Mouse (Mus musculus) liver, postnatal 0 days (tissue): ENCODE measurements at regions not wholly inside any gene's neighbourhood (a gene's known extent, or its start where the extent isn't known, plus 50 kb on each side); places are given as distances from the start of the nearest gene placed in this dataset.

Experiments
- ATAC-seq: fragments of 200-750 bp; cut with Nextera tagmentation; 2 replicates; pipeline ENCODE4 v1.8.0; 2017; ENCODE audit warnings: mild to moderate bottlenecking, moderate library complexity
- DNase-seq: peaks from one replicate; pipeline ENCODE4 v3.0.0-alpha.2; 2016
- H3K27ac ChIP-seq: fragments of 300-500 bp; sonication (generic); 2 replicates; pipeline ENCODE4 v1.5.1; 2014; ENCODE audit warnings: antibody characterized with exemption, moderate library complexity, mild to moderate bottlenecking, low read depth
- H3K27me3 ChIP-seq: fragments of 300-500 bp; sonication (generic); 2 replicates; pipeline ENCODE4 v1.6.1; 2014; ENCODE audit warnings: low read length, control low read depth, mixed read lengths; ENCODE audit not compliant: insufficient read depth
- H3K36me3 ChIP-seq: fragments of 300-500 bp; sonication (generic); replicated peaks from 2 replicates; pipeline ENCODE4 v1.6.1; 2014; ENCODE audit warnings: mild to moderate bottlenecking, control low read depth, low read length, moderate library complexity, mixed read lengths; ENCODE audit not compliant: insufficient read depth
- H3K4me1 ChIP-seq: fragments of 300-500 bp; sonication (generic); 2 replicates; pipeline ENCODE4 v1.6.1; 2014; ENCODE audit warnings: antibody characterized with exemption, mild to moderate bottlenecking, control low read depth; ENCODE audit not compliant: insufficient read depth
- H3K4me2 ChIP-seq: fragments of 300-500 bp; sonication (generic); 2 replicates; pipeline ENCODE4 v1.6.1; 2014; ENCODE audit warnings: low read depth, mild to moderate bottlenecking, low read length, moderate library complexity, mixed read lengths
- H3K4me3 ChIP-seq: fragments of 300-500 bp; sonication (generic); 2 replicates; pipeline ENCODE4 v1.5.1; 2014; ENCODE audit warnings: low read depth, low read length
- H3K9ac ChIP-seq: fragments of 300-500 bp; sonication (generic); replicated peaks from 2 replicates; pipeline ENCODE4 v1.6.1; 2014; ENCODE audit warnings: mild to moderate bottlenecking, moderate library complexity
- H3K9me3 ChIP-seq: fragments of 300-500 bp; sonication (generic); 2 replicates; pipeline ENCODE4 v1.6.1; 2016; ENCODE audit warnings: mild to moderate bottlenecking, control low read depth, low read length, mixed read lengths
- CTCF ChIP-seq: sonication (generic); IDR thresholded peaks from 2 replicates; pipeline ENCODE4 v1.5.1; 2016; ENCODE audit warnings: antibody characterized with exemption, low read depth
- EP300 ChIP-seq: IDR thresholded peaks from 2 replicates; pipeline ENCODE4 v1.6.1; 2016; ENCODE audit warnings: antibody characterized with exemption, low read depth, mild to moderate bottlenecking
- WGBS: fragments of 180-500 bp; shearing (Covaris S2); extraction: QIAGEN DNeasy Blood & Tissue Kit; methylation state at CpG from one replicate; pipeline ENCODE4 v1.1.7; 2014; ENCODE audit not compliant: insufficient replicate concordance; 5-methylcytosine and 5-hydroxymethylcytosine counted together

GRCm38 (mm10) chr1:189079451-189080410, 72.1 kb upstream of the Kctd3 start:
- Histone ChIP-seq H3K36me3 (no peaks in the 10 kb centered on the region), H3K4me3 (no peak overlapping the region), H3K9me3 (no peaks in the 10 kb centered on the region), H3K4me1 (no peaks in the 10 kb centered on the region), H3K27ac (no peak overlapping the region), H3K4me2 (no peak overlapping the region), H3K9ac (no peak overlapping the region), H3K27me3 (no peaks in the 10 kb centered on the region)
- WGBS = 69% methylated on average over 11 of the region's 11 CpGs
- DNase-seq (no peak), ATAC-seq (no peak)
- TF ChIP-seq EP300 (no peak), CTCF (no peak)

GRCm38 (mm10) chr1:189077861-189078260, 70.2 kb upstream of the Kctd3 start:
- DNase-seq (no peak), ATAC-seq (no peak)
- Histone ChIP-seq H3K9ac (no peak overlapping the region), H3K36me3 (no peaks in the 10 kb centered on the region), H3K4me2 (no peak overlapping the region), H3K4me1 (no peaks in the 10 kb centered on the region), H3K27me3 (no peaks in the 10 kb centered on the region), H3K4me3 (no peak overlapping the region), H3K27ac (no peak overlapping the region), H3K9me3 (no peaks in the 10 kb centered on the region)
- WGBS = 84% methylated on average over 5 of the region's 5 CpGs
- TF ChIP-seq CTCF (no peak), EP300 (no peak)

GRCm38 (mm10) chr1:189076276-189076675, 68.6 kb upstream of the Kctd3 start:
- Histone ChIP-seq H3K9me3 (no peaks in the 10 kb centered on the region), H3K27ac (no peak overlapping the region), H3K4me2 (no peak overlapping the region), H3K36me3 (no peaks in the 10 kb centered on the region), H3K27me3 (no peaks in the 10 kb centered on the region), H3K9ac (no peak overlapping the region), H3K4me3 (no peak overlapping the region), H3K4me1 (no peaks in the 10 kb centered on the region)
- TF ChIP-seq CTCF (no peak), EP300 (no peak)
- DNase-seq = no peak
- no peak for ATAC-seq
- 69% methylated on average over 4 of the region's 4 CpGs for WGBS

GRCm38 (mm10) chr1:189075671-189076070, 68.0 kb upstream of the Kctd3 start:
- TF ChIP-seq CTCF (no peak), EP300 (no peak)
- Histone ChIP-seq H3K4me1 (no peaks in the 10 kb centered on the region), H3K4me2 (no peak overlapping the region), H3K27ac (no peak overlapping the region), H3K36me3 (no peaks in the 10 kb centered on the region), H3K9ac (no peak overlapping the region), H3K4me3 (no peak overlapping the region), H3K27me3 (no peaks in the 10 kb centered on the region), H3K9me3 (no peaks in the 10 kb centered on the region)
- no peak for ATAC-seq
- 68% methylated on average over 13 of the region's 13 CpGs for WGBS
- no peak for DNase-seq

GRCm38 (mm10) chr1:189072516-189072915, 64.9 kb upstream of the Kctd3 start:
- Histone ChIP-seq H3K4me2 (no peak overlapping the region), H3K27me3 (no peaks in the 10 kb centered on the region), H3K9ac (no peak overlapping the region), H3K9me3 (no peaks in the 10 kb centered on the region), H3K4me3 (no peak overlapping the region), H3K4me1 (no peaks in the 10 kb centered on the region), H3K27ac (no peak overlapping the region), H3K36me3 (no peaks in the 10 kb centered on the region)
- ATAC-seq = no peak
- WGBS = 68% methylated on average over 2 of the region's 2 CpGs
- TF ChIP-seq CTCF = no peak
- no peak for TF ChIP-seq EP300
- DNase-seq = no peak

- TF ChIP-seq EP300 (no peak), CTCF (no peak)
- Histone ChIP-seq H3K9me3 (no peaks in the 10 kb centered on the region), H3K9ac (no peak overlapping the region), H3K27ac (no peak overlapping the region), H3K4me2 (no peak overlapping the region), H3K36me3 (no peaks in the 10 kb centered on the region), H3K27me3 (no peaks in the 10 kb centered on the region), H3K4me1 (no peaks in the 10 kb centered on the region), H3K4me3 (no peak overlapping the region)
- WGBS = 53% methylated on average over 3 of the region's 3 CpGs
- no peak for ATAC-seq
- no peak for DNase-seq
These were observed 60.6 kb upstream of the Kctd3 start for GRCm38 (mm10) chr1:189068204-189068603.
